Mouse (Mus musculus) G1E (cell line): ENCODE measurements around the gene Srebf2.

Source experiments
- CTCF ChIP-seq: IDR thresholded peaks from 2 replicates; pipeline ENCODE4 v1.5.1; 2012; ENCODE audit warnings: low read depth, low read length, inconsistent platforms, mixed read lengths
- GATA1 ChIP-seq: IDR thresholded peaks from 2 replicates; pipeline ENCODE4 v1.6.1; 2012; ENCODE audit warnings: borderline replicate concordance, low read length, inconsistent platforms, mixed read lengths
- GATA2 ChIP-seq: IDR thresholded peaks from 2 replicates; pipeline ENCODE4 v1.6.1; 2012; ENCODE audit warnings: low read depth, low read length, inconsistent platforms, borderline replicate concordance
- TAL1 ChIP-seq: conservative IDR thresholded peaks from 2 replicates; pipeline ENCODE4 v1.6.1; 2012; ENCODE audit warnings: low read depth, low read length, inconsistent platforms, mixed read lengths

DNA sequence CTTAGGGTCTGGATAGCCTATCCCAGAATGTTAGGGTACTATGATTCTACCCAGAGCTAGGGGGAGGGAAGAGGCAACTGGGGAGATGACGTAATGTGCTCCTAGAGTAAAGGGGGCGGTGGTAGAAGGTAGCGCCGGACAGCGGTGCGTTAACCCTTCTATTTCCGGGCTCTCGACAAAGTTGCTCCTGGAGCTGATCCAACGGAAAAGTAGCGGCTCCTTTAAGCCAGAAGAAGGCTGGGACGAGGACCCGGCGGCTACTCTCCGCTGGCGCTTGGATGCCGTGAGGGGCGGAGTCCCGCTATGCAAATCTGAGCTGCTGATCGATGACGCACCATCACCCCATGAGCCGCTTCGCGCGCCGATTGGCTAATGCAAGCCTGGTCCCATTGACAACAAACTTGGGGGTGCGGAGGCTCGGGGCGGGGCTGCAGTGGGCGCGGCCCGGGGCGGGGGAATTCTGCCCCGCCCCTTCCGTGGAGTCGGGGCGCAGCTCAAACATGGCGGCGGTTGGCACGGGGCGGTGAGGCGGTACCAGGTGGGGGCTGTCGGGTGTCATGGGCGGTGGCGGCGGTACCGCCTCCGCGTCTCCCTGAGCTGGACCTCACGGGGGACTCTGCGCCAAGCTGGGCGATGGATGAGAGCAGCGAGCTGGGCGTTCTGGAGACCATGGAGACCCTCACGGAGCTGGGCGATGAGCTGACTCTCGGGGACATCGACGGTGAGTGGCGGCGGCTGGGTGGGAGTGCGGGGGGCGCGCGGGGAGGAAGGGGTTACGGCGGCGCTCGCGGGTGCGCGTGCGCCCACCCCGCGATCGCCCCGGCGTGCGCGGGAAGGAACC is at the start of gene Srebf2:
- TF ChIP-seq CTCF (no peak), TAL1 (no peak), GATA1 (no peak), GATA2 (no peak)
